8 mouse cellular contexts compared by ENCODE assay signal in genomic region chr2:60210821-60211220, GRCm38 (mm10). TPM values are rescaled to one million over a fixed set of nuclear protein-coding genes. Genes with fewer than 3 reads are reported as not detected.
DNase-seq lines count a peak whose midpoint lies in the region; ATAC-seq and TF ChIP-seq lines count a peak whose summit lies in the region.

No protein-coding gene starts in this region.

- no peak for TF ChIP-seq POLR2A in bone marrow, adult 2 months (IDR thresholded peaks at IDR 0.05; ENCODE audit: borderline replicate concordance, control insufficient read depth, low read depth, low read length)

- no peak for DNase-seq in layer of hippocampus, adult 2 months (ENCODE audit: low spot score in 2 of 2)
- DNase-seq in layer of hippocampus, adult 9-10 months (ENCODE audit: low spot score), result no peak
- DNase-seq in hindbrain, embryonic 10.5 days (ENCODE audit: low spot score), result no peak
- DNase-seq in urinary bladder, postnatal 10 days (ENCODE audit: low spot score), result no peak
- no peak for DNase-seq in layer of hippocampus, postnatal 10 days (ENCODE audit: low spot score in 2 of 2)

- no peak for ATAC-seq in midbrain, embryonic 12.5 days (ENCODE audit: low FRiP score, low read depth)
- no peak for ATAC-seq in megakaryocyte-erythroid progenitor cell, adult 5-6 weeks (replicated peaks; ENCODE audit: low FRiP score, low TSS enrichment, poor library complexity, severe bottlenecking)

- H3K9me3 ChIP-seq in hindbrain, embryonic 10.5 days, result no peaks in the 10 kb centered on the region
- no peaks in the 10 kb centered on the region for H3K9me3 ChIP-seq in midbrain, embryonic 12.5 days

- peaks cover 5% of the 10 kb centered on the region; the same call in 1 of the 2 replicates for H3K4me1 ChIP-seq in bone marrow, adult 2 months (ENCODE audit: control insufficient read depth, insufficient read depth, low read length)
- peaks cover 34% of the 10 kb centered on the region for H3K4me1 ChIP-seq in hindbrain, embryonic 10.5 days (replicated peaks)
- peaks cover 21% of the 10 kb centered on the region for H3K4me1 ChIP-seq in midbrain, embryonic 12.5 days

- WGBS in bone marrow, adult 2 months, result 12% methylated on average over 5 of the region's 5 CpGs
- WGBS in hindbrain, embryonic 10.5 days, result 25% methylated on average over 5 of the region's 5 CpGs
- WGBS in midbrain, embryonic 12.5 days, result 31% methylated on average over 5 of the region's 5 CpGs

- H3K4me3 ChIP-seq in layer of hippocampus, adult 2 months, result peak overlapping the region; percentile 91
- peak overlapping the region; percentile 60 for H3K4me3 ChIP-seq in bone marrow, adult 2 months (replicated peaks; ENCODE audit: control insufficient read depth, low read depth, low read length)
- peak overlapping the region; percentile 98 for H3K4me3 ChIP-seq in hindbrain, embryonic 10.5 days
- H3K4me3 ChIP-seq in midbrain, embryonic 12.5 days, result peak overlapping the region; percentile 91

- peak overlapping the region; percentile 94 for H3K9ac ChIP-seq in midbrain, embryonic 12.5 days (replicated peaks)

- peak overlapping the region; percentile 77 for H3K4me2 ChIP-seq in midbrain, embryonic 12.5 days (replicated peaks)

- no peak for TF ChIP-seq CTCF in layer of hippocampus, adult 2 months (conservative IDR thresholded peaks at IDR 0.05)
- no peak for TF ChIP-seq CTCF in bone marrow, adult 2 months (IDR thresholded peaks at IDR 0.05; ENCODE audit: control insufficient read depth, insufficient read depth, low read length)

- H3K27ac ChIP-seq in layer of hippocampus, adult 2 months, result peak overlapping the region; percentile 97
- H3K27ac ChIP-seq in bone marrow, adult 2 months (ENCODE audit: control insufficient read depth, insufficient read depth, low read depth, low read length, poor library complexity), result no peak overlapping the region; the same call in 1 of the 2 replicates
- peak overlapping the region; percentile 100 for H3K27ac ChIP-seq in hindbrain, embryonic 10.5 days
- peak overlapping the region; percentile 95; the same call in 1 of the 2 replicates for H3K27ac ChIP-seq in midbrain, embryonic 12.5 days (replicated peaks)

- H3K36me3 ChIP-seq in hindbrain, embryonic 10.5 days, result peaks cover 37% of the 10 kb centered on the region
- 0 out of 2 replicates have a peak, but pooled peaks cover 4% of the 10 kb centered on the region for H3K36me3 ChIP-seq in midbrain, embryonic 12.5 days

- no peaks in the 10 kb centered on the region for H3K27me3 ChIP-seq in hindbrain, embryonic 10.5 days (ENCODE audit: insufficient read depth, poor library complexity, severe bottlenecking)
- peaks cover 5% of the 10 kb centered on the region; the same call in 1 of the 2 replicates for H3K27me3 ChIP-seq in midbrain, embryonic 12.5 days

RNA-seq across cellular contexts. Expression of gene March7, which starts 1.1 kb away (rescaled TPM):
- 10 to 100 TPM; 64.1 to 67.3 TPM for total RNA-seq in layer of hippocampus, adult 2 months (2021)
- 11.7 and 28.5 TPM in 2 replicates for polyA plus RNA-seq in bone marrow, adult 2 months (2011; ENCODE audit: insufficient read depth, insufficient read length, low replicate concordance, missing spikeins)
- 56.9 and 67.3 TPM in 2 replicates for polyA plus RNA-seq in hindbrain, embryonic 10.5 days (2016; fragmentation: Nextera tagmentation; extraction: Ambion mirVana)
- 96.9 and 103 TPM in 2 replicates for polyA plus RNA-seq in midbrain, embryonic 12.5 days (2016; fragmentation: Nextera tagmentation; extraction: Ambion mirVana)
- 68.0 and 79.2 TPM in 2 replicates for total RNA-seq in megakaryocyte-erythroid progenitor cell, adult 5-6 weeks (2014; fragmentation: Nextera tagmentation)
- 63.6 and 119 TPM in 2 replicates for total RNA-seq in megakaryocyte-erythroid progenitor cell, adult 5-6 weeks (2017)
- total RNA-seq in layer of hippocampus, postnatal 10 days (2021), result 10 to 100 TPM; 64.7 to 67.3 TPM

RNA-seq across cellular contexts. Expression of gene Baz2b, which starts 1.2 kb away (rescaled TPM):
- total RNA-seq in layer of hippocampus, adult 2 months (2021), result 10 to 100 TPM; 57.7 to 59.2 TPM
- 76.3 and 77.9 TPM in 2 replicates for polyA plus RNA-seq in bone marrow, adult 2 months (2011; ENCODE audit: insufficient read depth, insufficient read length, low replicate concordance, missing spikeins)
- polyA plus RNA-seq in hindbrain, embryonic 10.5 days (2016; fragmentation: Nextera tagmentation; extraction: Ambion mirVana), result 63.4 and 70.5 TPM in 2 replicates
- 86.9 and 96.0 TPM in 2 replicates for polyA plus RNA-seq in midbrain, embryonic 12.5 days (2016; fragmentation: Nextera tagmentation; extraction: Ambion mirVana)
- 69.1 and 82.5 TPM in 2 replicates for total RNA-seq in megakaryocyte-erythroid progenitor cell, adult 5-6 weeks (2014; fragmentation: Nextera tagmentation)
- 68.8 and 87.4 TPM in 2 replicates for total RNA-seq in megakaryocyte-erythroid progenitor cell, adult 5-6 weeks (2017)
- total RNA-seq in layer of hippocampus, postnatal 10 days (2021), result 10 to 100 TPM; 56.8 to 57.6 TPM
